Mouse (Mus musculus) testis, adult 2 months (tissue): ENCODE measurements around the gene Tac4. TPM values are rescaled to one million over a fixed set of nuclear protein-coding genes. Genes with fewer than 3 reads are reported as not detected.

Experiments used
- H3K27ac ChIP-seq: fragments of 200-500 bp; 2 replicates; pipeline ENCODE4 v1.5.1; 2012; ENCODE audit warnings: low read depth, low read length; ENCODE audit not compliant: control insufficient read depth, insufficient read depth
- H3K27me3 ChIP-seq: fragments of 200-500 bp; 2 replicates; pipeline ENCODE4 v1.6.1; 2012; ENCODE audit warnings: mild to moderate bottlenecking, low read length, moderate library complexity; ENCODE audit not compliant: control insufficient read depth, insufficient read depth
- H3K36me3 ChIP-seq: fragments of 200-500 bp; 2 replicates; pipeline ENCODE4 v1.6.1; 2012; ENCODE audit warnings: mild to moderate bottlenecking, low read length; ENCODE audit not compliant: control insufficient read depth, insufficient read depth
- H3K4me1 ChIP-seq: fragments of 200-500 bp; 2 replicates; pipeline ENCODE4 v1.6.1; 2012; ENCODE audit warnings: low read length; ENCODE audit not compliant: control insufficient read depth, insufficient read depth
- H3K4me3 ChIP-seq: fragments of 200-500 bp; 2 replicates; pipeline ENCODE4 v1.5.1; 2012; ENCODE audit warnings: low read depth, mild to moderate bottlenecking, low read length, moderate library complexity, mixed read lengths; ENCODE audit not compliant: control insufficient read depth
- CTCF ChIP-seq: fragments of 200-500 bp; IDR thresholded peaks from 2 replicates; pipeline ENCODE4 v1.5.1; 2012; ENCODE audit warnings: low read depth, mild to moderate bottlenecking, inconsistent platforms, low read length, moderate library complexity; ENCODE audit not compliant: control insufficient read depth, insufficient read depth, insufficient replicate concordance
- POLR2A ChIP-seq: fragments of 200-500 bp; IDR thresholded peaks from 2 replicates; pipeline ENCODE4 v1.6.1; 2012; ENCODE audit warnings: low read depth, mild to moderate bottlenecking, inconsistent platforms, low read length, moderate library complexity; ENCODE audit not compliant: control insufficient read depth
- polyA plus RNA-seq: library from polyadenylated mRNA; depleted of rRNA; stranded (reverse); fragments of >200 nt; gene quantifications from 2 replicates; pipeline ENCODE4 v1.2.3, GENCODE M21; 2012

Tac4 gene
- polyA plus RNA-seq, 1 experiment: not detected

DNA sequence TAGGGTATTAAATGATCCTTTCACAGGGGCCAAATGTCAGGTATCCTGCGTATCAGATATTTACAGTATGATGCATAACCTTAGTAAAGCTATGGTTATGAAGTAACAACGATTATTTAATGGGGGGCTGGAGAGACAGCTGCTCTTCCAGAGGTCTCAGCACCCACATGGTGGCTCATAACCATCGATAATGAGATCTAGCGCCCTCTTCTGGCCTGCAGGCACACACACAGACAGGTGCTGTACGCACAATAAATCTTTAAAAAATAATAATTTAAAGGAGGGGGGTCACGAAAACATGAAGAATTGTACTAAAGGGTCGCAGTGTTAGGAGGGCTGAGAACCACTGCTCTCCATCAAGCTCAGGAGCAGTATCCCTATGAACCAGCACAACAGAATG is 44.3 kb downstream of the Tac4 start:
- H3K4me1 ChIP-seq: peaks cover 4% of the 10 kb centered on the region
- TF ChIP-seq CTCF: peak; percentile 25; the same call in 1 of the 2 replicates
- no peak for TF ChIP-seq POLR2A
- no peak overlapping the region for H3K27ac ChIP-seq
- H3K27me3 ChIP-seq: no peaks in the 10 kb centered on the region
- H3K4me3 ChIP-seq: no peak overlapping the region
- H3K36me3 ChIP-seq: no peaks in the 10 kb centered on the region; the same call in none of the 2 replicates

DNA sequence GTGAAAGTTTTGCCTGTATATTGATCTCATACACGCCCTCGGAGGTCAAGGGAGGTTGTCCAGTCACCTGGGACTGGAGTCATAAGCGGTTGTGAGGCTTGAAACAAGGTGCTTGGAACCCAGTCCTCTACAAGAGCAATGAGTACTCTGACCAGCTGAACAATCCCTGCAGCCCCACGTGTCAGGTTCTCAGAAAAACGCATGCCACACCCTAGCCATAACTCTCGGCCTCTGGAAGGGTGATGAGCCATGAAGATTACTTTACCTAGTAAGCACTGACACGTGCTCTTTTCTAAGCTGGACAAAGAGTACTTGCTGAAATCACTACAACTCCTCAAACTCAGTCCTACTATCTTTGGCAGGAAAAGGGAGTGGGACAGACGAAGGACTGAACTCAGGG is 46.2 kb downstream of the Tac4 start:
- peak overlapping the region; percentile 40 for H3K4me3 ChIP-seq
- no peak overlapping the region for H3K27ac ChIP-seq
- peaks cover 9% of the 10 kb centered on the region for H3K4me1 ChIP-seq
- no peaks in the 10 kb centered on the region; the same call in none of the 2 replicates for H3K36me3 ChIP-seq
- no peaks in the 10 kb centered on the region for H3K27me3 ChIP-seq
- TF ChIP-seq POLR2A (no peak), CTCF (no peak)

- no peaks in the 10 kb centered on the region; the same call in 1 of the 2 replicates for H3K36me3 ChIP-seq
- H3K27me3 ChIP-seq: no peaks in the 10 kb centered on the region
- H3K4me3 ChIP-seq: peak overlapping the region; percentile 99
- H3K27ac ChIP-seq: peak overlapping the region; percentile 99
- TF ChIP-seq CTCF (no peak), POLR2A (peak; percentile 63)
- peaks cover 9% of the 10 kb centered on the region for H3K4me1 ChIP-seq
These were observed 48.2 kb downstream of the Tac4 start for GRCm38 (mm10) chr11:95309510-95310006.

DNA sequence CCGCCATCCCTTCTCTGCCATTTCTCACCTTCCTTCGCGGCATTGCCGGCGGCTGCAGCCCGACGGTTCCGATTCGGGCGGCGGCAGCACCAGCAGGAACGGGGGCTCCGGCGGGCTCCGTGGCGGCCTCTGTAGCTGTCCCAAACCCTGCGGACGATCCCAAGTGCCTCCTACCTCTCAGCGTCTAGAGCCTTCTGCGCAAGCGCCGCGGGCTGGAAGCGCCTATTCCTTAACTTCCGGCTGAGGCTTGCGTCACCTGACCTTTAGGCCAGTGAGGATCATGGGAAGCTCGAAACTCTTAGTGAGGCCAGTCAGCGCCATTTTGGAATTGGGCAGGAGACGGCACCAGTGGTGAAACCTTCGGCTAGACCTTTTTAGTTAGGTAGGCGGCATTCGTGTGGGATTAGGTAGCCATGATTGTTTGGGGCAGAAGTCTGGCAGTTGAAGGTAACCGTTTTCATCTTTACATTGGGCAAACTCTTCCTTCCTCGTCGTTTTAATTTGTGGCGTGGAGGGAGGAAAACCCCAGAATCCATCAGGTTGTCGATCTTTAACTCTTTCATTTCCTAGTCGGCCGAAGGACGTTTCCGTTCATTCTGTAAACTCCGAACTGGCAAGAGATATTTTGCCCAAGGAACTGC is 48.8 kb downstream of the Tac4 start, which contains the start of gene Kat7:
TSS of gene Kat7 (minus strand) at position 240 of the 641 bp plus-strand sequence.
- Histone ChIP-seq H3K36me3 (no peaks in the 10 kb centered on the region; the same call in 1 of the 2 replicates), H3K27ac (peak within 1 kb of the TSS; percentile 99), H3K4me3 (peak within 1 kb of the TSS; percentile 99), H3K4me1 (peaks cover 9% of the 10 kb centered on the region), H3K27me3 (no peaks in the 10 kb centered on the region)
- TF ChIP-seq POLR2A: peak; percentile 86; the same call in 1 of the 2 replicates
- TF ChIP-seq CTCF: no peak

DNA sequence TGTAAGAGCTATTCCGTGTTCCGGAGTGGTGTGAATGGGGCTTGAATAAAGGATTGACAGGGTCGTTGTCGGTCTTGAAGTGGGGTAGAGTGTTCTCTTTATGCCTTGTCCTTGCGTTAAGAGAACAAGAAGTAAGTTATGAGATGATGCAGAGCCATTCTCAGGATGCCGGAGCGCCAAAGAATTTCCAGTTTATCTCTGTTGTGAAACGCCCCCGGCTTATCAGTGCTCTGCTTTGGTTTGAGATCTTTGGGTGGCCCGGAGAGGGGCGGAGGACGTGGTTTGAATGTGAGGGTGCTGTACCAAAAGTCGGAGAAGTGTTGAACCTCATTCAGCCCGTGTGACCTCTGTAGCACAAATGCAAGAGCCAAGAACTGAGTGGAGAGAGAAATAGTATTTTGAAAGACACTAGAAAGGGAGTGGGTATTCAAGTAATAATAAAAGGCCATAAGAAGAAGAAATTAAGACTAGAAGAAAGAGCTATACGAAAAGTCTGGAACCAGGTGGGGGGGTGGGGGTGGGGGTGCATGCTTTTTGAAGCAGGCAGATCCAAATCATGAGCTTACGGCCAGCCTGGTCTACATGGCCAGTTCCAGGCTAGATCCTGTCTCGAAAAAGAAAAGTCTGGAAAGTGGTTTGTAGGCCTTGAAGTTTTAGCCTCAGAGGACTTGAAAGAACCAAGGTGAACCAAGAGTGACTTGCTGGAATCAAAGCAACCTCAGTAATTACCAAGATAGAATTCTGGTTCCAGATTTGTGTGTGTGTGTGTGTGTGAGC is 49.5 kb downstream of the Tac4 start:
- Histone ChIP-seq H3K36me3 (no peaks in the 10 kb centered on the region; the same call in 1 of the 2 replicates), H3K4me3 (peak overlapping the region; percentile 99), H3K27me3 (no peaks in the 10 kb centered on the region), H3K4me1 (peaks cover 9% of the 10 kb centered on the region), H3K27ac (peak overlapping the region; percentile 89)
- TF ChIP-seq CTCF: no peak
- no peak for TF ChIP-seq POLR2A

DNA sequence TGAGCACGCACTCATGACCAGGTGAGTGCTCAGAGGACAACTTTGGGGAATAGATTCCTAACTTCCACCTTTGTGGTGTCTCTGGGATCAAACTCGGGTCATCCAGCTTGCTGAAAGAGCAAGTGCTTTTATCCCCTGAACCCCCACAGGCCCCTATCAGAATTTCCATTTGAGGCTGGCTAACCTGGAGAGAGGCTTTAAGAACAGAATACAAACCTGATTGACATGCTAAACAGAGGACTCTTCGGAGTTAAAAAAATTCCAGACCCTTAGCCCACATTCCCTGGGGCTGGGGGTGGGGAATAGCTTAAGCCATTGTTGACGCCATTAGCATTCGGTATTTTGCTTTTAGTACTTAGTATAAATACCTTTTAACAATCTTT is 50.1 kb downstream of the Tac4 start:
- no peaks in the 10 kb centered on the region; the same call in 1 of the 2 replicates for H3K36me3 ChIP-seq
- no peak for TF ChIP-seq CTCF
- TF ChIP-seq POLR2A: no peak
- peak overlapping the region; percentile 99 for H3K4me3 ChIP-seq
- H3K4me1 ChIP-seq: peaks cover 9% of the 10 kb centered on the region
- no peak overlapping the region for H3K27ac ChIP-seq
- no peaks in the 10 kb centered on the region for H3K27me3 ChIP-seq
